Mouse (Mus musculus) adrenal gland, adult 10 weeks (tissue): ENCODE data around the gene Rassf9. TPM values are rescaled to one million over a fixed set of nuclear protein-coding genes. Genes with fewer than 3 reads are reported as not detected.

Experiments
- polyA plus RNA-seq: library from polyadenylated mRNA; stranded (reverse); fragments of 350-450 nt; fragmentation: Illumina TruSeq; extraction: RNeasy Lipid Tissue Mini Kit (QIAGEN cat#74804); gene quantifications from one replicate; pipeline ENCODE4 v1.2.3, GENCODE M21; 2014; ENCODE audit warnings: low read depth, low replicate concordance

Gene Rassf9
- 4.8 TPM for polyA plus RNA-seq

GRCm38 (mm10) chr10:102511807-102512461 lies at the start of gene Rassf9:
Gene Rassf9 (plus strand): TSS chr10:102512222.

DNA sequence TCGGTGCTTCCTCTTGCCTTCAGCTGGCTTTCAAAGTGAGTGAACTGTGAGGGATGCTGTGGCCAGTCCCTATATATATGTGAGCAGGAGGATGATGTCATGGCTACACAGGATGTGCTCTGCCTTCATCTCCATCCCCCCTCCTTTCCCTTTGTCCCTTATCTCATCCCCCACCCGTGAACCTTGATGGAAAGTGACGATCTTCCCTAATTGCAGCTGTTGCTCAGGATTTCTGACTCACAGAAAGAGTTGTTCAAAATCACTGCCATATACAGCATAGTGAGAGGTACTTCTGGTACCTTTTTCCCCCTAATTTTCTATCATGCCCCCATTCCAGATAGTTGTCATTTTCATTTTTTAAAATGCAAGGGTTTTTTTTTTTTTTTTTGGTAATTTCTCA lies 21.6 kb upstream of the Rassf9 start, which contains the start of gene Nts:
Gene Nts, minus strand, starts transcription at position 101 of the 400 bp plus-strand sequence.

Other genes starting within 250 kb of the Rassf9 start
- 0.47 TPM for gene Nts, start 21.7 kb upstream of the Rassf9 start, polyA plus RNA-seq